Mouse (Mus musculus) liver, adult 2 months (tissue): Measurements from ENCODE around the gene Foxd2.

Experiments
- CTCF ChIP-seq: fragments of 200-500 bp; IDR thresholded peaks from 2 replicates; pipeline ENCODE4 v1.5.1; 2011; ENCODE audit warnings: low read depth, low read length, control low read depth
- POLR2A ChIP-seq: fragments of 200-500 bp; IDR thresholded peaks from 2 replicates; pipeline ENCODE4 v1.6.1; 2011; ENCODE audit warnings: low read length, control low read depth; ENCODE audit not compliant: insufficient read depth; ENCODE audit errors: extremely low read depth

DNA sequence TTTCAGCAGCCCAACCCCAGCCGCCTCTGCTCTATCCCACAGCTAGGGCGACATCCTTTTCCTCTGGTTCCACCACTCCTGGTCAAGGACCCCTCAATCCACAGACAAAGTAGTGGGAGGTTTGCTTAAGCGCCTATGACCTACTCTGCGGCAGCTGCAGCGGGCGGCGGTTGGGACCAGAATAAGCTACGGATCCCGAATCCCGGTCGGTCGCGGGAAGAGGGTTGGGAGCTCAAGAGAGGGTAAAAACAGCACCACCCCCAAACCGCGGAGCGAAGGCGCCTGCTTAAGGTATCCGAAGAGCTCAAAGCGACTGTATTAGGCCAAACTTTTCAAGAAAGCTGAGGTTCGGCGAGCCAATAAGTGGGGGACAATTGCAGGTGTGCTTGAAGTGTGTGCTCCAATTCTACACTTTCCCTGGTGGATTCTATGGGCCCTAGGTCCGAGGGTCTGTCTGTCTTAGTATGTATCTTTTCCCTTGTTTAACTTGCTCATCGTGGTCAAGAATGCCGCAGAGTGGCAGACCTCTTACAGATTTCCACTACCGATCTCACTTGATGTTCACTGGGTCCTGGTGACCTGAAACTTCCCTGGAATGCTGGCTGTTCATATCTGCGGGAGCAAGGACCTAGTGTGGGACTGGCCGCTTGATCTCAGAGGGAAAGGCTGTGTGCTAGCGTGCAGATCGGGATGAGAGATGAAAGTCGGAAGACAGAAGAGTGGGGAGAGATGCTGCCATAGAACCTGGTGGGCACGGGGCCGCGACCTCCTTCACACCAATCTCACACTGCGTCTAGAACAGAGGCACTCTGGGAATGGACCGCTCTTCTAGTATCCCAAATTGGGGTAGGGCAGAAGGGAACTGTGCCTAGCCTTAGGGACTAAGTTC, 4.3 kb upstream of the Foxd2 start:
- TF ChIP-seq POLR2A (no peak), CTCF (no peak)
